Mouse (Mus musculus) hindbrain, embryonic 13.5 days (tissue): Measurements from ENCODE around the gene Acox3. TPM values are rescaled to one million over a fixed set of nuclear protein-coding genes. Genes with fewer than 3 reads are reported as not detected.
A peak's percentile ranks its signal among the peaks of the same experiment; 100 is the strongest.

Experiments used
- ATAC-seq: fragments of 200-750 bp; cut with Nextera tagmentation; 2 replicates; pipeline ENCODE4 v1.8.0; 2017; ENCODE audit warnings: moderate TSS enrichment; ENCODE audit not compliant: low FRiP score
- H3K27ac ChIP-seq: fragments of 300-500 bp; sonication (generic); 2 replicates; pipeline ENCODE4 v1.5.1; 2015; ENCODE audit warnings: inconsistent platforms, mild to moderate bottlenecking, moderate library complexity
- H3K27me3 ChIP-seq: fragments of 300-500 bp; sonication (generic); 2 replicates; pipeline ENCODE4 v1.6.1; 2015; ENCODE audit warnings: mild to moderate bottlenecking, inconsistent platforms
- H3K36me3 ChIP-seq: fragments of 300-500 bp; sonication (generic); 2 replicates; pipeline ENCODE4 v1.6.1; 2015; ENCODE audit warnings: mild to moderate bottlenecking, inconsistent platforms
- H3K4me1 ChIP-seq: fragments of 300-500 bp; sonication (generic); replicated peaks from 2 replicates; pipeline ENCODE4 v1.6.1; 2015; ENCODE audit warnings: inconsistent platforms
- H3K4me2 ChIP-seq: fragments of 300-500 bp; sonication (generic); 2 replicates; pipeline ENCODE4 v1.6.1; 2015; ENCODE audit warnings: inconsistent platforms, mild to moderate bottlenecking, moderate library complexity
- H3K4me3 ChIP-seq: fragments of 300-500 bp; sonication (generic); 2 replicates; pipeline ENCODE4 v1.5.1; 2015; ENCODE audit warnings: mild to moderate bottlenecking, inconsistent platforms
- H3K9ac ChIP-seq: fragments of 300-500 bp; sonication (generic); 2 replicates; pipeline ENCODE4 v1.6.1; 2015; ENCODE audit warnings: mild to moderate bottlenecking, inconsistent platforms
- H3K9me3 ChIP-seq: fragments of 300-500 bp; sonication (generic); 2 replicates; pipeline ENCODE4 v1.6.1; 2016; ENCODE audit warnings: inconsistent platforms
- WGBS: fragments of 180-500 bp; shearing (Covaris S2); methylation state at CpG from one replicate; pipeline ENCODE4 v1.1.7; 2015; 5-methylcytosine and 5-hydroxymethylcytosine counted together
- polyA plus RNA-seq: library from polyadenylated mRNA; unstranded; fragments of >200 nt; fragmentation: Nextera tagmentation; extraction: Ambion mirVana; gene quantifications from 2 replicates; pipeline ENCODE4 v1.2.1, GENCODE M21; 2015

Acox3 gene
- polyA plus RNA-seq, 1 experiment from 2014 or later: 16.0 TPM

DNA sequence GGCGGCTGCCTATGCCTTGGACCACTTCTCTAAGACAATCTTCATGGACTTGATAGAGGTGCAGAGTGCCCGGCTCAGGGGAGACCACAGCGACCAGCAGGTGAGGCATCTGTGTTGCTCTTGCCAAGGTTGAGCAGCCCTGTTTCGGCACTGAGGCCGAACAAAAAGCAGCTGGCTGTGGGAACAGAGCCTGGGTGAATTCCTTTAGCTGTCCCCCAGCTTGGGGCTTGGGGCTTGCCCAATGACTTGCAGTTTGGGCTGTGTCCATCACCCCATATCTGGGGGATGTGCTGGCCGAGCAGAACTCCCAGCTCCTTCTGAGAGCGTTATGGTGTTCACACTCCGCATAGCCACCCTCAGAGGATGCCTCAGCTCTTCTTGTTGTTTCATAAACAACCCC, 18.7 kb downstream of the Acox3 start:
- 92% methylated on average over 8 of the region's 8 CpGs for WGBS
- no peaks in the 10 kb centered on the region for H3K4me1 ChIP-seq
- no peak overlapping the region for H3K4me2 ChIP-seq
- H3K9me3 ChIP-seq: no peaks in the 10 kb centered on the region
- H3K9ac ChIP-seq: no peak overlapping the region
- H3K27me3 ChIP-seq: no peaks in the 10 kb centered on the region
- peaks cover 91% of the 10 kb centered on the region for H3K36me3 ChIP-seq
- ATAC-seq: no peak
- H3K4me3 ChIP-seq: no peak overlapping the region
- H3K27ac ChIP-seq: no peak overlapping the region

DNA sequence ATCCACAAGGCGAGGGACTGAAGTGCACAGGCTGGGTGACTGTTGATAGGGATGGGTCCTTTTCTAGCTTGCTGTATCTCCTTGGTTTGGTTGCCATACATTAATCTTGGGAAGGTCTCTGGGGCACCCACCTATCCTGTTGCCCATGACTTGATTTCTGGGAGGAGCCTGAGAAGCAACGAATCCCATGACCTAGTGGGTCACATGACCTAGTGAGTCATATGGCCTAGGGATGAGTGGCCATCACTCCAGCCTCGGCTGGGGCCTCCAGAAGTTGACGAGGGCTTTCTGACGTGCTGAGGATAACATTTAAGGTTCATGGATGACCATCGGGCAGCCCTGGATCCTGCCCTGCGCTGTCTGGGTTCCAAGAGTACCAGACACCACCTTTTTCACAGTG, 22.5 kb downstream of the Acox3 start:
- Histone ChIP-seq H3K9ac (no peak overlapping the region), H3K27me3 (no peaks in the 10 kb centered on the region), H3K4me1 (peaks cover 21% of the 10 kb centered on the region), H3K4me2 (no peak overlapping the region), H3K27ac (no peak overlapping the region), H3K4me3 (no peak overlapping the region), H3K36me3 (peaks cover 53% of the 10 kb centered on the region), H3K9me3 (no peaks in the 10 kb centered on the region)
- no peak for ATAC-seq
- 85% methylated on average over 7 of the region's 7 CpGs for WGBS

DNA sequence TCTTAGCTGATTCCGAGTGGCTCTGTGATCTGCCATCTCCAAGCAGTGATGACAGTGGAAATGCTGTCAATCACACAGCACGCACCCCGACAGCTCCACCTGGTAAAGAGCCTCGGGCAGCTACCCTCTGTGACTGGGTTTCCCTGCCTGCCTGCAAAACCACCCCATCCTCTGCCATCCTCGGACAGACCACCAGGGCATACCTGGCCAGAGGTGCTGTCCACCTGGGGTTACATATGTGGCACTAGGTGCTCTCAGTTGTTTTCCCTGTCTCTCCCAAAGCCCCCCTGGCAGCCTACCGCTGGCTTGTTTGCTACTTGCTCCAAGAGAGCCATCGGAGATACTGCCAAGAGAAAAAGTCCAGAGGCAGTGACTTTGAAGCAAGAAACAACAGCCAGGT, 24.0 kb downstream of the Acox3 start:
- Histone ChIP-seq H3K27ac (no peak overlapping the region), H3K4me1 (peaks cover 21% of the 10 kb centered on the region), H3K9ac (no peak overlapping the region), H3K27me3 (no peaks in the 10 kb centered on the region), H3K9me3 (no peaks in the 10 kb centered on the region), H3K4me3 (no peak overlapping the region), H3K4me2 (no peak overlapping the region), H3K36me3 (peaks cover 52% of the 10 kb centered on the region)
- 93% methylated on average over 7 of the region's 7 CpGs for whole genome bisulfite sequencing
- no peak for ATAC-seq

DNA sequence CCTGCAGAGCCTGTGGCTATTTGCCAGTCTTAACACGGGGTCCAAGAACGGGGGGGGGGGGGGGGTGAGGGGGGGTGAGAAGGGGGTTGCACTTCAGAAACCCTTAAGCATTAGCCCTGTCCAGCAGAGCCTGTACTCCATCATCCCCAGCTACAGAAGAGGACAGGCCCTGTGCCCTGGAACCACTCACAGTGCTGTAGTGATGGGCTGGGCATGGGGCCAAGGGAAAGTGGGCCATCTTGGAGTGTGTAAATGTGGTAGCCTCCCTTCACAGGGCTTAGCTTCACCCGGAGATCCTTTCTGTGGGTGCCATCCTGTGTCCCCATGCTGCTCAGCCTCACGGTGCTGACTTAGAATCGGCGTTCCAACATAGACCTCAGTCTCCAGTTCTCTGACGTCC, 24.9 kb downstream of the Acox3 start:
- no peak overlapping the region for H3K4me2 ChIP-seq
- no peak overlapping the region for H3K4me3 ChIP-seq
- H3K27me3 ChIP-seq: no peaks in the 10 kb centered on the region
- no peaks in the 10 kb centered on the region for H3K9me3 ChIP-seq
- H3K27ac ChIP-seq: no peak overlapping the region
- no peak for ATAC-seq
- H3K4me1 ChIP-seq: peaks cover 21% of the 10 kb centered on the region
- no peak overlapping the region for H3K9ac ChIP-seq
- H3K36me3 ChIP-seq: peaks cover 50% of the 10 kb centered on the region
- WGBS: 77% methylated on average over 7 of the region's 7 CpGs

DNA sequence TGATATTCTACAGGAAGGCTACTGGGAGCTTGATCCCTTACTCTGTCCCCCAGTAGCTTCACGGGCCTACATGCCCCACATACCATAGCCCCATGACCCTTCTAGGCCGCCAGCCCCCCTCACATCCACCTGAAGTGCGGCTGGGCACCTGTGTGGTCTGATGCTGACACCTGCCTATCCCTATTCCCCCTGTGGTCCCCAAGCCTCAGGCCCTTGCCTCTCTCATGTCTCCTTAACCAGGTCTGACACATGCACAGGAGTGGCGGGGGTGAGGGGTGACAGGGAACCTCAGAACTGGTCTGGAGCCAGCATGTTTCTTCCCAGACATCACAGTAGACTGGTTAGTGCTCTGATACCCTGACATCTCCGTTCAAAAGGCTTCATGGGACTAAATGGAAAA, 25.7 kb downstream of the Acox3 start:
- Histone ChIP-seq H3K9me3 (no peaks in the 10 kb centered on the region), H3K9ac (peak overlapping the region; percentile 35; the same call in 1 of the 2 replicates), H3K36me3 (peaks cover 46% of the 10 kb centered on the region), H3K27ac (0 out of 2 replicates have a peak overlapping the region, but pooled peaks have one; percentile 8), H3K27me3 (no peaks in the 10 kb centered on the region), H3K4me1 (peaks cover 21% of the 10 kb centered on the region), H3K4me3 (no peak overlapping the region), H3K4me2 (no peak overlapping the region)
- WGBS: 85% methylated on average over 5 of the region's 5 CpGs
- no peak for ATAC-seq

DNA sequence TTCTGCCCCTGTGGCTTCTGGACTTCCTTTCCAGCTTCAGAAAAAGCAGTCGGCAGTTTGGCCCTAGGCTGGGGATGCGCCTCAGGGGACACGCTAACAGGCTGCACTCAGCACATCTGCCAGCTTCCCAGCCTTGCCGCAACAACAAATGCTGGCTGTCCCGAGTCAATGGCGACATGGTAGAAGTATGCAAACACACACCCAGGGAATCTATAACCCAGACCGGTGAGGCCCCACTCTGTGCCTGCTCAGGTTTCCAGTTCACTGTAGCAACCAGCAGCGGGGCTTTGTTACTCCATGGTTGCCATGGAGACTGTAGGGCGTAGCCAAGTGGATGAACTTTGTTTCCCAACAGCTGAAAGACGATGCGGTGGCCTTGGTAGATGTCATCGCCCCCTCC, 26.5 kb downstream of the Acox3 start:
- H3K4me1 ChIP-seq: peaks cover 21% of the 10 kb centered on the region
- ATAC-seq: peak; percentile 37; the same call in 1 of the 2 replicates
- WGBS: 6% methylated on average over 12 of the region's 12 CpGs
- H3K4me3 ChIP-seq: no peak overlapping the region
- peak overlapping the region; percentile 35; the same call in 1 of the 2 replicates for H3K9ac ChIP-seq
- H3K4me2 ChIP-seq: 0 out of 2 replicates have a peak overlapping the region, but pooled peaks have one; percentile 7
- 0 out of 2 replicates have a peak overlapping the region, but pooled peaks have one; percentile 40 for H3K27ac ChIP-seq
- no peaks in the 10 kb centered on the region for H3K9me3 ChIP-seq
- peaks cover 49% of the 10 kb centered on the region for H3K36me3 ChIP-seq
- H3K27me3 ChIP-seq: no peaks in the 10 kb centered on the region

DNA sequence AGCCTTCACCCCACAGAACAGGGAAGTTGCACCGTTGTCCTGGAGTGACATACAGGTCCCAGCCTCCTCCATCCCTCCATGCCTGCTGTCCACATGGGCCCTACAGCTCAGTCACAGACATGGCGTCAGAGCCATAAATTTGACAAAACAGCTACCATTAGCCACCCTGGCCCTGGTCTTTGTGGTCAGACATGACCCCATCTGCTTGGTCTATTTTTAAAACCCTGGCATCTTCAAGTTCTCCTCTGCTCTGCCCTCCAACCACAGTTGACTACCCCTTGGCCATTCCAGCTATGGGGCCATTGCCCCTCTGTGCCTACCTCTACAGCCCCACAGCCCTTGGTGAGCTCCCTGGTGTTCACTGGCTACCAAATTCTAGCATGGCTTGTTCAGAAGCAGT, 27.1 kb downstream of the Acox3 start:
- no peak overlapping the region for H3K4me3 ChIP-seq
- H3K27me3 ChIP-seq: no peaks in the 10 kb centered on the region
- H3K9me3 ChIP-seq: no peaks in the 10 kb centered on the region
- no peak overlapping the region for H3K4me2 ChIP-seq
- peaks cover 21% of the 10 kb centered on the region for H3K4me1 ChIP-seq
- no peak overlapping the region for H3K9ac ChIP-seq
- no peak overlapping the region for H3K27ac ChIP-seq
- 70% methylated on average over 2 of the region's 2 CpGs for WGBS
- ATAC-seq: no peak
- peaks cover 46% of the 10 kb centered on the region for H3K36me3 ChIP-seq

DNA sequence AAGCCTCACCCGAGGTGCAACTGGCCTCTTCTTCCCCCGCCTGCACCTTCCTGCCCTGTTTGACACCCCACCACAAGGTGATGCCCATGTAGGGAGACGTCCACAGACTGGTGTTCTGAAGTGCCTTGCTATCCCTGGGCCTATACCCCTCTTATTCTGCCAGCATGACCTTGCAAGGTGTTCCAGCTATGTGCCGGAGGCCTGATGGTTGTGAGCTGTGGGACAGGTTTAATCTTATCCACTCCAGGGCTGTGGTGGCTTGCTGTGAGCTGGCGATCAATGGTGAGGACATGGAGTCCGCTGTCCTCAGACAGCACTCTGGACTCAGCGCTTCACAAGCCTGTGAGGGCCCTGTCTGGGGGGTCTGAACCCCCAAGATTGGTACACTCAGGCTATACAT, 27.5 kb downstream of the Acox3 start:
- ATAC-seq: no peak
- Histone ChIP-seq H3K27ac (no peak overlapping the region), H3K9me3 (no peaks in the 10 kb centered on the region), H3K9ac (no peak overlapping the region), H3K4me2 (no peak overlapping the region), H3K4me3 (no peak overlapping the region), H3K27me3 (no peaks in the 10 kb centered on the region), H3K36me3 (peaks cover 42% of the 10 kb centered on the region), H3K4me1 (peaks cover 21% of the 10 kb centered on the region)
- 96% methylated on average over 7 of the region's 7 CpGs for WGBS

DNA sequence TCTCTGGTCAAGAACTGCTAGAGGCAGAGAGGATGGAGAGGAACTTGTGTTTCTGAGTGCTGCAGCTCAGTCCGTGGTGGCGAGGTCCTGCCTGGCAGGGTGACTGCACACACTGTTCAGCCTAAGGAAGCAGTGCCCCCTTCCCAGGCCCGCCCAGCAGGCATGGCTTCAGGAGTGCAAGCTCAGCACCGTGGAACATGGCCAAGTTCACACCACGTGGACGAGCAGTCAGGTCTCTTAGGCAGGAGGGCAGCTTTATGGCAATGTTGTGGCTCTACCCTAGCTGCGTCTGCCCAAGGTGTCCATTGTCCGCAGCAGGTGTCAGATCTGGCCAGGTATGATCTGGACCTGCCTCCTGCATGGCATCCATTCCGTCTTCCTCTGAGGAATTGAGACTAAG, 28.3 kb downstream of the Acox3 start:
- Histone ChIP-seq H3K9me3 (no peaks in the 10 kb centered on the region), H3K4me3 (no peak overlapping the region), H3K27me3 (no peaks in the 10 kb centered on the region), H3K36me3 (peaks cover 35% of the 10 kb centered on the region), H3K4me1 (peaks cover 21% of the 10 kb centered on the region), H3K9ac (no peak overlapping the region), H3K4me2 (no peak overlapping the region), H3K27ac (no peak overlapping the region)
- WGBS: 89% methylated on average over 9 of the region's 9 CpGs
- no peak for ATAC-seq

DNA sequence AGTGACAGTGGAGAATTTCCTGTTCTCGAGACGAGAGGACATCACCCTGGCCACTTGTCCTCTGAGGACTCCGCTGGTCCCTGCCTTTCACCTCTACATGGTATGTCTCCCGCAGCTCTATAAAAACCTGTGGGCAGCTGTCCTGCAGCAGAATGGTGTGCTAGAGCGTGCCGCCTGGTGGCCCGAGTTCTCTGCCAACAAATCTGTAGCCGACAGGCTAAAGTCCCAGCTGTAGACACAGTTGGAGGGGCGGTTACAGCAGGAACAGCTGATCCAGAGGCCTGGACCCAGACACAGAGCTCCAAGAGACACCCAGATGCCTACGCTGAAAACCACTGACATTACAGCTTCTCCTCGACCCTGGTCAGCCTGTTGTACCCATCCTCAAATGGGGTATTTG, 29.1 kb downstream of the Acox3 start:
- Histone ChIP-seq H3K9me3 (no peaks in the 10 kb centered on the region), H3K27me3 (no peaks in the 10 kb centered on the region), H3K9ac (no peak overlapping the region), H3K4me2 (no peak overlapping the region), H3K4me1 (peaks cover 21% of the 10 kb centered on the region), H3K27ac (no peak overlapping the region), H3K4me3 (no peak overlapping the region), H3K36me3 (peaks cover 35% of the 10 kb centered on the region)
- 88% methylated on average over 11 of the region's 11 CpGs for WGBS
- ATAC-seq: no peak

DNA sequence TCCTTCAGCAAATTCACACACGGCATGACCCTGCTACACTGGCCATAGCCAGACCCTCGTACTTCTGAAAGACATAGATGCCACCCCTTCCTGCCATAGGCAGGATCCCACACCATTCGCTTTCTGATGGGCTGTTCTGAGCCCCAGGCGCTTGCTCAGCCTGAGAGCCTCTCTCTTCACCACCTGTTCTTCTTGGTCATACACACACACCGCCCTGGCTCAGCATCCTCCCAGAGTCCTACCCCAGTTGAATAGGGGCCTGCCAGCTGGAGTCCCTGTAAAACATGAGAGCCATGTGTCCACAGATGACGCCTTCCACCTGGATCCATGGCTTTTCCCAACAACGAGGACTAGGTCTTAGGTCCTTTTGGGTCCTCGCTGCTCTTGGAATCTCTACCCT, 29.9 kb downstream of the Acox3 start:
- Histone ChIP-seq H3K4me3 (no peak overlapping the region), H3K27me3 (no peaks in the 10 kb centered on the region), H3K9ac (no peak overlapping the region), H3K36me3 (peaks cover 35% of the 10 kb centered on the region), H3K27ac (no peak overlapping the region), H3K4me2 (no peak overlapping the region), H3K9me3 (no peaks in the 10 kb centered on the region), H3K4me1 (peaks cover 15% of the 10 kb centered on the region)
- 86% methylated on average over 8 of the region's 8 CpGs for WGBS
- no peak for ATAC-seq

DNA sequence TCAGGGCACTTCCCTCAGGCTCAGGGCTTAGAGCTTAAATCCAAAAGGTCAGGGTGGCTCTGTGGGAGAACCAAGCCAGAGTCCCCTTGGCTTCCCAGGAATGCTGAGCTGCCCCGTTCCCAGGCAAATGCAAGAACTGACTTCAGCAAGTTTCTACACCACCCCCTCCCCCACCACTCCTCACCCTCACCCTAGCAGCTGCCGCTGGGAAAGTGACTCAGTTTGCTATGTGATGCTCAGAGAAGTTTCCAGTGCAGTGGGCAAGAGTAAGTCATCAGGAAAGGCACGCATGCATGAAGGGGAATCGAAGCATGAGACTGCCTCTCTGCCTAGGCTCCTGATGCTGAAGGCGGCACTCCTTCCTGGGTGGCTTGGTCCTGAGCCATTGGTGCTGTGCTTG, 34.1 kb downstream of the Acox3 start:
- Histone ChIP-seq H3K4me1 (peaks cover 7% of the 10 kb centered on the region; the same call in 1 of the 2 replicates), H3K9ac (no peak overlapping the region), H3K36me3 (peaks cover 22% of the 10 kb centered on the region), H3K4me3 (no peak overlapping the region), H3K4me2 (no peak overlapping the region), H3K27ac (no peak overlapping the region), H3K9me3 (no peaks in the 10 kb centered on the region), H3K27me3 (no peaks in the 10 kb centered on the region)
- 51% methylated on average over 5 of the region's 5 CpGs for WGBS
- no peak for ATAC-seq

DNA sequence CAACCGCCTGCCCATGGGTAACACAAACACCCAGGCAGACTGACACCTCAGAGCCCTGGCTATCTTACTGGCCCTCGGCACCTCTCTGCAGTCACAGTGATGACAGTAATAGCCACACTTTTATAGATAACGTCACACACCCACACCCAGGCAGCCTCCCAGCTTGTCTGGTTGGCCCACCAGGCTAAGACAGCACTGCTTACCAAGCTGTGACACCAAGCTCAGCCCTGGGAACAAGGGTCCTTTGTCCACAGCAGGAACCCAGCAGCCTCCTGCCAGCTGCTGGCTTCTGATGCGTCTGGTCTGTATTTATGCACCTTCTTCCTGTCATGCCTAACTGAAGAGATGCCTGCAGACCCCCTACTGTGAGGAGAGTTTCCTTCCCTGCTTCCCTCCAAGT, 38.3 kb downstream of the Acox3 start:
- Histone ChIP-seq H3K9ac (no peak overlapping the region), H3K27ac (no peak overlapping the region), H3K36me3 (no peaks in the 10 kb centered on the region), H3K4me2 (no peak overlapping the region), H3K4me1 (peaks cover 7% of the 10 kb centered on the region; the same call in 1 of the 2 replicates), H3K4me3 (no peak overlapping the region), H3K27me3 (no peaks in the 10 kb centered on the region), H3K9me3 (no peaks in the 10 kb centered on the region)
- WGBS: 42% methylated on average over 4 of the region's 4 CpGs
- ATAC-seq: no peak
